Mouse (Mus musculus) urinary bladder, adult 18-20 months (tissue): ENCODE results near the gene Shroom3.

Experiments used
- DNase-seq, 2 experiments: peaks; one replicate each; pipeline ENCODE4 v3.0.0; 2022; ENCODE audit warnings: low spot score in 2 of 2, mixed read lengths in 2 of 2

Gene Shroom3

DNA sequence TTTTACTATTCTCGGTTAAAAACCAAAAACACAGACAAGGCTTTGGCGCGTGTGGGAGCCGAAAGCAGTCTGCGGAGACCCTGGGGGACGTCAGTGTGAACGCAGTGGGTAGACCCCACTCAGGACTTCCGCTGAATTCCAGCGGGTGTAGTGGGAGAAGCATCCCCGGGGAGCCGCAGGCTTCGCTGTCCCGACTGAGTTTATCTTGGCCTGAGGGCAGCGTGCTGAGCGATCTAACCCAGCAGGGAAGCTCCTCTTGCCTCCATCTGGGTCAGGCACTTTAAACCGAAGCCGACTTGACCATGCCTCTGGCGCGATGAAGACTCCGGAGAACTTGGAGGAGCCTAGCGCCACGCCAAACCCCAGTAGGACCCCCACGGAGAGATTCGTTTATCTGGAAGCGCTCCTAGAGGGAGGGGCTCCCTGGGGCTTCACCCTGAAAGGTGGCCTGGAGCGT is at the start of gene Shroom3:
Gene Shroom3 (plus strand): TSS at position 85 of the 457 bp plus-strand sequence.
- no peak for DNase-seq

- no peak for DNase-seq
Measured at GRCm38 (mm10) chr5:92633526-92633925, 49.7 kb upstream of the Shroom3 start.

DNA sequence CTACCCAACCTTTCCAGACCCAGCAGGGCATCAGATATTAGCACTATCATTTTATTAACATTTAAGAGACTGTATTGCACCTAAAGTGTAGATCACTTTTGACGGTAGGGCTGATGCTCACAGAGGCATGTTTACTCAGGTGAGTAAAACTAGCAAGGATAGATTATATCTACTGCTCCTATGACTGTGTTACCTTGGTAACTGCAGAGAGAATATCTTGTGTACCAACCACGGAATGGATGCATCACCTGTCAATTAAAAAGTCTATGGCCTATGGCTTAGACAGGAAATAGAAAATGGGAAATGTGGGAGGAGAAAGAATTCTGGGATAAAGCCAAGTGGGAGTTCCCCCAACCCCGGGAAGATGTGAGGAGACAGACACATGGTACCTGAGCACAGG is 48.3 kb upstream of the Shroom3 start:
- DNase-seq: no peak

- DNase-seq: no peak
Measured at GRCm38 (mm10) chr5:92635891-92636290, 47.3 kb upstream of the Shroom3 start.

DNA sequence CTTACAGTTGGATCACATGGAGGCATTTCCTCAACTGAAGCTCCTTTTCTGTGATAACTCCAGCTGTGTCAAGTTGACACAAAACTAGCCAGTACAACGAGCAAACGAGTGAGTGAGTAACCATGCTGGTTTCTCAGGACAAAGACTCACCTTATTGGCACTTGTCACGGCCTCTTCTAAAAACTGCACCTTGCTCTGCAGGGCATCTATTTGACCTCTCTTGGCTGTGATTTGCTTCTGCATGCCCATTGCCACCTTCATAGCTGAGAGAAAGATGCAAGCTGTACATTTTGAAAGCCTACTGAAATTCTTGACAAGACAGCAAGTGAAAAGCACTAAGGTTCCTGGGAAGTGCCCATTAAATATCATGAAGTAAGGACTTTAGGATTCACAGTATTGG is 42.4 kb upstream of the Shroom3 start:
- no peak for DNase-seq

DNA sequence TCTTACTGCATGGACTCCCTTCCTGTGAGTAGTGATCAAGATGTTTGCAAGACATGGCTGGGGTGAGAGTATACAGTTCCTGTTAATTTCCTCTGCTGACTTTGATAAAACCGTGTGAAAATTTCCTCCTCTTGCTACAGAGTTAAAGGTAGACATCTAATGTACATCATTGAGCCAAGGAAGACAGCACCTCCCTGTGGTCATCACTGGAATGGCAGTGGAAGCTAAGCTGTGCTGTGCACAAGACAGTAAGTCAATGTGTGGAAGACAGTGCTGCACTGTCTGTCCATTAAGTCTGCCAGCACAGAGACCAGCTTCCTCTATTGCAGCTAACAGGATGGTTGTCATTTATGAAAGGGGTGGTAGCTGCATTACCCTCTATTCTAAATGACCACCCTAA is 27.0 kb upstream of the Shroom3 start:
- peak; percentile 48 to 51 for DNase-seq

GRCm38 (mm10) chr5:92664321-92664720 is 18.9 kb upstream of the Shroom3 start:
- DNase-seq: no peak

GRCm38 (mm10) chr5:92666860-92667259 is 16.4 kb upstream of the Shroom3 start:
- DNase-seq: no peak

GRCm38 (mm10) chr5:92674859-92675573 is 8.2 kb upstream of the Shroom3 start, which contains the start of gene Ccdc158:
TSS of gene Ccdc158 (minus strand) at chr5:92675271.
- DNase-seq: peak; percentile 68 to 70

- no peak for DNase-seq
Measured at GRCm38 (mm10) chr5:92675574-92675920, 7.7 kb upstream of the Shroom3 start.

- DNase-seq: no peak
Measured at GRCm38 (mm10) chr5:92679441-92679840, 3.8 kb upstream of the Shroom3 start.

- no peak for DNase-seq
Measured at GRCm38 (mm10) chr5:92681861-92682260, 1.4 kb upstream of the Shroom3 start.

DNA sequence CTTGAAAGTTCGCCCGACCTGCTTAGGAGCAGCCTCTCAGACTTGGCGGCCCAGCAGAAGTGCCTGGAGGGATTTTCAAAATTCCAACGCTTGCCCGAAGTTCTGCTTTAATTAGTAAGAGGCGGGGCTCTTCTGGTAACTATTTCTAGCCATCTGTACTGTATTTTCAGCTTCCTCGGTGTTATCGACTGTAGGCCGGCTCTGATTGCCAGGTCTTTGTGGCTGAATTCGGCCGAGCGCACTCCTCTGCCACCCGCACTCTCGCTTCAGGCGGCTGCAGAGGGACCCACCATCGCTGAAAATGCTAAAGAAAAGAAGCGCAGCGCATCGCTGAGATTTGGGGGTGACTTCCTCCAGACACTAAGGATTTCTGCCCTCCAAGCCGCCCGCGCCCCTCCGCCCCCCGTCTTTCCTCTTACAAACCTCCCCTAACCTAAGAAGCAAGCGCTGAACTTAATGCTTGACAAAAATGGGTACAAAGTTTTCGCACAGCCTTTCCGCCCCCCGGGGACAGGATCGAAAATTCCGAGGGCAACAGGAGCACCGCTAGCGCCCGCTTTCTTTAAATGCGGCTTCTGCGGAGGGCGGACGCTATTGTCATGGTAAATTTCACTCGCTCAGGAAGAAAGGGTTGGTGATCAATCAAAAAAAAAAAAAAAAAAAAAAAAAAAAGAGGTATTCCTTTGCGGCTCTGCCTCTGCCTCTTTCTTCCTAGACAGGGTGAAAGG is 450 bp upstream of the Shroom3 start:
- no peak for DNase-seq

DNA sequence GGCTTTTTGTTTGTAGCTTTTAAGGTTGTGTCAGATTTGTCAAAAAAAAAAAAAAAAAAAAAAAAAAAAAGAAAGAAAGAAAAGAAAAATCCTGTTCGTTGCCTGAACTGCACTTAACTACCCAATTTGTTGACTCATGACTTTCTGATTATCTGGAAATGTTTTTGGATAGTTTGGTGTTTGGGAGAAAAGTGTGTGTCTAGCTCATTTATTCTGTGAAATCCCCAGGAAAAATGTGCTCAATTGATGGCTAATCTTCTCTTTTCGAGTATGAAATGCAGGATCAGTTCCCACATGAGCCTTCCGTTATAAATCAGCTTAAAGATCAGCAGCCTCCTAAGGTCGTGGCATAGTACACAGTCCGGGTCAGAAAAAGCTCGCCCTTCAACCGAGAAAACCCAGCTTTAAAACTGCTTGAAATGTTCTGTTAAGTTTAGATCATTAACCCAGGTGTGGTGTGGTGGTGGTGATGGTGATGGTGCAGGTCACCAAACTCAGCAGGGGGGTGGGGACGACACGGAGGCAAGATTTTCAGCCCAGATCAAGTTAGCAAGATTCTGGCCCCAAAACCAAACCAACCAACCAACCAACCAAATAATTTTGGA is 738 bp downstream of the Shroom3 start:
- DNase-seq: no peak

GRCm38 (mm10) chr5:92684715-92685460 is 1.7 kb downstream of the Shroom3 start:
- no peak for DNase-seq

- DNase-seq: no peak
Measured at GRCm38 (mm10) chr5:92688124-92688523, 4.9 kb downstream of the Shroom3 start.

GRCm38 (mm10) chr5:92688569-92688968 is 5.3 kb downstream of the Shroom3 start:
- no peak for DNase-seq

GRCm38 (mm10) chr5:92692206-92693007 is 9.2 kb downstream of the Shroom3 start:
- no peak for DNase-seq

- DNase-seq: no peak
Measured at GRCm38 (mm10) chr5:92693744-92694143, 10.5 kb downstream of the Shroom3 start.

- DNase-seq: no peak
Measured at GRCm38 (mm10) chr5:92694316-92694995, 11.2 kb downstream of the Shroom3 start.
